Mouse (Mus musculus) lung, adult 2 months (tissue): ENCODE measurements around the gene Gzmd.

Experiments used
- CTCF ChIP-seq: fragments of 200-500 bp; IDR thresholded peaks from 2 replicates; pipeline ENCODE4 v1.5.1; 2011; ENCODE audit warnings: mild to moderate bottlenecking, low read length, control low read depth; ENCODE audit not compliant: insufficient read depth
- POLR2A ChIP-seq: fragments of 200-500 bp; IDR thresholded peaks from 2 replicates; pipeline ENCODE4 v1.6.1; 2011; ENCODE audit warnings: low read depth, mild to moderate bottlenecking, control low read depth, low read length, borderline replicate concordance; ENCODE audit errors: extremely low read depth

- no peak for TF ChIP-seq CTCF
- TF ChIP-seq POLR2A, result no peak
These were observed 42.1 kb upstream of the Gzmd start, which contains the start of gene Gzmn for GRCm38 (mm10) chr14:56174499-56174898.
